Mouse (Mus musculus): Measurements from ENCODE around the gene Gria4.

DNA sequence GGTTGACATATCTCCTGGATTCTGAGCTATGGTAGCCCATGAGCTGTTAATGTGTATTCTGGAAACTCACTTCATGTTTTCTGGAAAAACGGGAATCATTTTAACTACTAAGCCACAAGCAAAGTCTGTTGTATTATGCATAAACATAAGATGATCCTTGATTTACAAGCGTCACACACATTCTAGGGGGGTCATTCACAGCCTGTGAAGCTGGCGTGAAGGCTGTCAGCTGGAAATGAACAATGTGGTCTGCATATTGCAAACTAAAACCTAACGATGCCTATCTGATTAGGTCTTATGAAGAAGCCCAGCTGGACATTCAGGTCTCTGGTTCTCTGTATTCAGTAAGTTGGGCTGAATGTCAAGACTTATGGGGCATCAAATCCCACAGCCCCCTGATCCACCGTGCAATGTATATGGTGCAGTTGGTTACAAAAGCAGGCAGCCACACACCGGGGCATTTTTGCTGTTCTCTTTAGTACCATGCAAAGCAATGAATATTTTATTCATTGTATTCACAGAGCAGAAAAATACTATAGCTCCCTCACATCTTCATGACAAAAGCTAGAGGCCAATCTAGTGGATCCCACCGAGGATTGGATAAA lies 7.2 kb upstream of the Gria4 start:
- TF ChIP-seq CTCF (IDR thresholded peaks at IDR 0.05; ENCODE audit: extremely low read depth, insufficient read depth, low read length) (no peak), POLR2A (IDR thresholded peaks at IDR 0.05; ENCODE audit: extremely low read depth, insufficient read depth, low read length) (no peak)

Measured in cortical plate, adult 2 months (tissue).